Mouse (Mus musculus) MEL (cell line): ENCODE data around the gene Skor1. TPM values are rescaled to one million over a fixed set of nuclear protein-coding genes. Genes with fewer than 3 reads are reported as not detected.

Experiments
- DNase-seq: peaks from one replicate; pipeline ENCODE4 v3.0.0; 2011; ENCODE audit warnings: low read depth, low spot score
- H3K27ac ChIP-seq: 2 replicates; pipeline ENCODE4 v1.5.1; 2012; ENCODE audit warnings: low read depth, mild to moderate bottlenecking, control low read depth, low read length, moderate library complexity; ENCODE audit not compliant: control insufficient read depth
- H3K27me3 ChIP-seq, 2 experiments: fragments of 150-350 bp in 1 of 2; sonication (generic) in 1 of 2; 2 replicates each; pipeline ENCODE4 v1.6.1; 2012; ENCODE audit warnings: low read length in 2 of 2, mild to moderate bottlenecking in 2 of 2, improper control_type of control experiment in 1 of 2, moderate library complexity in 1 of 2; ENCODE audit not compliant: insufficient read depth in 2 of 2, control insufficient read depth in 1 of 2
- H3K36me3 ChIP-seq, 2 experiments: 2 replicates each; pipeline ENCODE4 v1.6.1; 2012 to 2014; ENCODE audit warnings: low read length in 2 of 2, improper control_type of control experiment in 1 of 2, inconsistent platforms in 1 of 2, mild to moderate bottlenecking in 1 of 2; ENCODE audit not compliant: insufficient read depth in 2 of 2, control insufficient read depth in 1 of 2
- H3K4me1 ChIP-seq, 2 experiments: fragments of 150-350 bp in 1 of 2; sonication (generic) in 1 of 2; 2 replicates each; pipeline ENCODE4 v1.6.1; 2012; ENCODE audit warnings: low read length in 2 of 2, improper control_type of control experiment in 1 of 2, mild to moderate bottlenecking in 1 of 2; ENCODE audit not compliant: insufficient read depth in 2 of 2, control insufficient read depth in 1 of 2
- H3K4me3 ChIP-seq, 2 experiments: fragments of 150-350 bp in 1 of 2; sonication (generic) in 1 of 2; 2 replicates each; pipeline ENCODE4 v1.5.1; 2012; ENCODE audit warnings: low read depth in 2 of 2, low read length in 2 of 2, mild to moderate bottlenecking in 2 of 2, moderate library complexity in 2 of 2, control low read depth in 1 of 2, improper control_type of control experiment in 1 of 2; ENCODE audit not compliant: control insufficient read depth in 1 of 2, insufficient read depth in 1 of 2
- H3K79me2 ChIP-seq: 2 replicates; pipeline ENCODE4 v1.6.1; 2012; ENCODE audit warnings: mild to moderate bottlenecking, low read length, moderate library complexity; ENCODE audit not compliant: control insufficient read depth, poor library complexity, insufficient read depth
- H3K9ac ChIP-seq: 2 replicates; pipeline ENCODE4 v1.6.1; 2012; ENCODE audit warnings: low read depth, mild to moderate bottlenecking, control low read depth, low read length, moderate library complexity; ENCODE audit not compliant: control insufficient read depth, poor library complexity, severe bottlenecking
- H3K9me3 ChIP-seq: fragments of 150-350 bp; sonication (generic); replicated peaks from 2 replicates; pipeline ENCODE4 v1.6.1; 2012; ENCODE audit warnings: mild to moderate bottlenecking, low read length, improper control_type of control experiment, moderate library complexity; ENCODE audit not compliant: insufficient read depth
- ELF1 ChIP-seq: IDR thresholded peaks from 2 replicates; pipeline ENCODE4 v1.6.1; 2014; ENCODE audit warnings: low read depth, mild to moderate bottlenecking, inconsistent platforms, low read length, improper control_type of control experiment, moderate library complexity
- EP300 ChIP-seq, 2 experiments: IDR thresholded peaks; 2 replicates each; pipeline ENCODE4 v1.6.1; 2011; ENCODE audit warnings: improper control_type of control experiment in 2 of 2, low read length in 2 of 2, low read depth in 1 of 2, mild to moderate bottlenecking in 1 of 2
- ETS1 ChIP-seq: IDR thresholded peaks from 2 replicates; pipeline ENCODE4 v1.6.1; 2012; ENCODE audit warnings: low read depth, mild to moderate bottlenecking, inconsistent platforms, low read length, improper control_type of control experiment, moderate library complexity
- GABPA ChIP-seq: IDR thresholded peaks from 2 replicates; pipeline ENCODE4 v1.6.1; 2012; ENCODE audit warnings: low read depth, mild to moderate bottlenecking, inconsistent platforms, low read length, improper control_type of control experiment, moderate library complexity
- GATA1 ChIP-seq: IDR thresholded peaks from 2 replicates; pipeline ENCODE4 v1.6.1; 2011; ENCODE audit warnings: low read depth, low read length, improper control_type of control experiment
- HCFC1 ChIP-seq: IDR thresholded peaks from 2 replicates; pipeline ENCODE4 v1.6.1; 2012; ENCODE audit warnings: low read depth, mild to moderate bottlenecking, inconsistent platforms, low read length, improper control_type of control experiment, moderate library complexity
- JUND ChIP-seq: IDR thresholded peaks from 2 replicates; pipeline ENCODE4 v1.6.1; 2011; ENCODE audit warnings: low read depth, mild to moderate bottlenecking, improper control_type of control experiment, low read length
- MAFK ChIP-seq: IDR thresholded peaks from 2 replicates; pipeline ENCODE4 v1.6.1; 2011; ENCODE audit warnings: low read depth, mild to moderate bottlenecking, low read length, improper control_type of control experiment, borderline replicate concordance
- MAZ ChIP-seq: IDR thresholded peaks from 2 replicates; pipeline ENCODE4 v1.6.1; 2012; ENCODE audit warnings: low read depth, mild to moderate bottlenecking, inconsistent platforms, low read length, improper control_type of control experiment
- MEF2A ChIP-seq: IDR thresholded peaks from 2 replicates; pipeline ENCODE4 v1.6.1; 2014; ENCODE audit warnings: low read depth, mild to moderate bottlenecking, inconsistent platforms, low read length, improper control_type of control experiment; ENCODE audit not compliant: poor library complexity, insufficient replicate concordance, severe bottlenecking; ENCODE audit errors: extremely low read depth
- MXI1 ChIP-seq: IDR thresholded peaks from 2 replicates; pipeline ENCODE4 v1.6.1; 2011; ENCODE audit warnings: mild to moderate bottlenecking, low read depth, low read length, improper control_type of control experiment
- MYC ChIP-seq: IDR thresholded peaks from 2 replicates; pipeline ENCODE4 v1.6.1; 2011; ENCODE audit warnings: low read depth, mild to moderate bottlenecking, low read length, improper control_type of control experiment, moderate library complexity
- NRF1 ChIP-seq: IDR thresholded peaks from 2 replicates; pipeline ENCODE4 v1.6.1; 2014; ENCODE audit warnings: low read depth, mild to moderate bottlenecking, inconsistent platforms, low read length, improper control_type of control experiment, moderate library complexity; ENCODE audit not compliant: poor library complexity, insufficient read depth, severe bottlenecking
- POLR2A ChIP-seq, 2 experiments: IDR thresholded peaks; 2 replicates each; pipeline ENCODE4 v1.6.1; 2011 to 2012; ENCODE audit warnings: low read length in 2 of 2, mild to moderate bottlenecking in 2 of 2, control low read depth in 1 of 2, improper control_type of control experiment in 1 of 2, low read depth in 1 of 2, moderate library complexity in 1 of 2; ENCODE audit not compliant: control insufficient read depth in 1 of 2, insufficient read depth in 1 of 2, poor library complexity in 1 of 2
- POLR2AphosphoS2 ChIP-seq: IDR thresholded peaks from 2 replicates; pipeline ENCODE4 v1.6.1; 2011; ENCODE audit warnings: low read length, improper control_type of control experiment
- POLR2AphosphoS5 ChIP-seq: IDR thresholded peaks from 2 replicates; pipeline ENCODE4 v1.6.1; 2012; ENCODE audit warnings: low read depth, borderline replicate concordance, mild to moderate bottlenecking, inconsistent platforms, low read length, moderate library complexity, mixed read lengths
- RAD21 ChIP-seq: IDR thresholded peaks from 2 replicates; pipeline ENCODE4 v1.6.1; 2011; ENCODE audit warnings: mild to moderate bottlenecking, low read depth, low read length, improper control_type of control experiment
- RCOR1 ChIP-seq: IDR thresholded peaks from 2 replicates; pipeline ENCODE4 v1.6.1; 2012; ENCODE audit warnings: low read depth, mild to moderate bottlenecking, inconsistent platforms, low read length, improper control_type of control experiment
- SIN3A ChIP-seq: IDR thresholded peaks from 2 replicates; pipeline ENCODE4 v1.6.1; 2012; ENCODE audit warnings: low read length, improper control_type of control experiment, inconsistent platforms
- TBP ChIP-seq: IDR thresholded peaks from 2 replicates; pipeline ENCODE4 v1.8.0; 2011; ENCODE audit warnings: low read depth, low read length, improper control_type of control experiment
- TCF12 ChIP-seq: IDR thresholded peaks from 2 replicates; pipeline ENCODE4 v1.6.1; 2014; ENCODE audit warnings: low read depth, mild to moderate bottlenecking, inconsistent platforms, low read length, improper control_type of control experiment, moderate library complexity
- UBTF ChIP-seq: IDR thresholded peaks from 2 replicates; pipeline ENCODE4 v1.6.1; 2012; ENCODE audit warnings: low read depth, mild to moderate bottlenecking, inconsistent platforms, low read length, improper control_type of control experiment, moderate library complexity, borderline replicate concordance; ENCODE audit not compliant: insufficient read depth
- USF1 ChIP-seq: IDR thresholded peaks from 2 replicates; pipeline ENCODE4 v1.6.1; 2014; ENCODE audit warnings: low read depth, mild to moderate bottlenecking, inconsistent platforms, low read length, improper control_type of control experiment, moderate library complexity
- USF2 ChIP-seq, 2 experiments: IDR thresholded peaks; 2 replicates each; pipeline ENCODE4 v1.6.1; 2011 to 2012; ENCODE audit warnings: improper control_type of control experiment in 2 of 2, low read length in 2 of 2, borderline replicate concordance in 1 of 2, inconsistent platforms in 1 of 2, low read depth in 1 of 2, mild to moderate bottlenecking in 1 of 2; ENCODE audit not compliant: insufficient read depth in 1 of 2
- ZC3H11A ChIP-seq: IDR thresholded peaks from 2 replicates; pipeline ENCODE4 v1.6.1; 2012; ENCODE audit warnings: low read depth, mild to moderate bottlenecking, inconsistent platforms, low read length, improper control_type of control experiment
- ZMIZ1 ChIP-seq: IDR thresholded peaks from 2 replicates; pipeline ENCODE4 v1.6.1; 2012; ENCODE audit warnings: low read depth, mild to moderate bottlenecking, inconsistent platforms, low read length, improper control_type of control experiment, moderate library complexity
- ZNF384 ChIP-seq: IDR thresholded peaks from 2 replicates; pipeline ENCODE4 v1.6.1; 2012; ENCODE audit warnings: low read depth, mild to moderate bottlenecking, inconsistent platforms, low read length, improper control_type of control experiment
- polyA plus RNA-seq, 2 experiments: library from polyadenylated mRNA; stranded (reverse) in 1 of 2; unstranded in 1 of 2; fragments of >175 nt in 1 of 2; fragments of >200 nt in 1 of 2; gene quantifications; 2 replicates each; pipeline versions ENCODE4 v1.2.1 to v1.2.4; 2012; ENCODE audit warnings: low replicate concordance in 2 of 2, low read depth in 1 of 2; ENCODE audit not compliant: insufficient read length in 2 of 2, insufficient read depth in 1 of 2, missing spikeins in 1 of 2
- total RNA-seq: library from RNA; depleted of rRNA; stranded (reverse); fragments of 300-350 nt; gene quantifications from 2 replicates; pipeline ENCODE4 v1.2.3, GENCODE M21; 2012

Skor1 gene
- total and polyA plus RNA-seq, 3 experiments = 0.06 TPM; not detected in 2

DNA sequence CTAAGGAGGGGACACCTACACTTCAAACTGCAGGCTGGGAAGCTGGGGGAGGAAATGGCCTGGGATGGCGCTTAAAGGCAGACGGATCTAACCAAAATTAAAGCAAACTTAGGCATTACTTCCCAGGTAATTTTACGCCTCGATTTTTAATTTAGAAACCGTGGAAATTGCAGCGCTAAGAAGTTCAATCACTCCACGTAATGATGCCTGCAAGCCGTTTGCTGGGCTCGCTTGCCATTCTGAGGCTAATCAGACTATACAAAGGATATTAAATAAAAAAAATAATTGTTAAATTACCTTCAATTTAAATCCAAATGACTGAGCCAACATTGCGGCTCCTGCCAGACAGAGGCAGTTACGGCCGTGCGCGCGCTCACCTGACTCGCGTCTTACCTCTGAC, 9.1 kb downstream of the Skor1 start (continued):
- no peak for TF ChIP-seq ETS1

DNA sequence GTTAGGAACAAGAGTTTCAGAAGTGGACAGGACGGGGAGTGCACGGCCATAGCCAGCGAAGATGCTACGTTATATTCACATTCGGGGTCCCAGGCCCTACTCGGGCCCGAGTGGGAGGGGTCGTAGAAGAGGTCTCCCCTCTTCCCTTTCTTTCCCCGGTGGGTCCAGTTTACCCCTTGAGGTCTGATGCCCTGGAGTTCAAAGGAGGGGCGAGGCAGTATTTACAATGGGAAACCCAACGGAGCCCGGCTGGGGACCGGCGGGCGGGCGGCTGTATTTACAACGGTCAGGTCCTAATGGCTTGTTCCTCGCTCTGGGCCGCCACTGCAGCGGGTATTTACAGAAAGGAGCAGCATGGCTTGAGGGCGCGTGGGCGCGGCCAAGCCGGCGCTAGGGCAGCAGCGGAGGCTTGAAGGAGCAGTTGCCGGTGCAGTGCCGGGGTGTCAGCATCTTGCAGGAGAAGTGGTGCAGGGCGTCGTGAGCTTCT, 10.2 kb downstream of the Skor1 start:
- no peaks in the 10 kb centered on the region for H3K79me2 ChIP-seq
- peaks cover 0 to 10% of the 10 kb centered on the region in 2 experiments; a peak in 1 of 4 replicates for H3K4me1 ChIP-seq
- no peaks in the 10 kb centered on the region; a peak in 1 of 4 replicates for H3K27me3 ChIP-seq
- H3K9ac ChIP-seq = no peak overlapping the region
- H3K27ac ChIP-seq = no peak overlapping the region
- no peaks in the 10 kb centered on the region for H3K9me3 ChIP-seq
- TF ChIP-seq ZC3H11A = no peak
- TF ChIP-seq RAD21 = no peak
- TF ChIP-seq GABPA = no peak
- no peak for TF ChIP-seq RCOR1
- no peak for TF ChIP-seq MAZ
- no peak for TF ChIP-seq MAFK
- TF ChIP-seq NRF1 = no peak
- TF ChIP-seq USF1 = no peak
- no peak for TF ChIP-seq MXI1
- no peak for TF ChIP-seq SIN3A
- TF ChIP-seq TCF12 = no peak
- TF ChIP-seq UBTF = no peak
- TF ChIP-seq ZMIZ1 = no peak
- TF ChIP-seq ETS1 = no peak
- TF ChIP-seq POLR2AphosphoS5 = no peak
- TF ChIP-seq MEF2A = no peak
- TF ChIP-seq ELF1 = no peak
- TF ChIP-seq EP300 (IDR thresholded peaks at IDR 0.05; ENCODE audit: low read depth in 1 of 2, low read length in 2 of 2) = no peak
- TF ChIP-seq, all 39 proteins: peak for 0
- Histone ChIP-seq H3K4me3 (no peak overlapping the region), H3K36me3 (no peaks in the 10 kb centered on the region)
- no peak for DNase-seq

DNA sequence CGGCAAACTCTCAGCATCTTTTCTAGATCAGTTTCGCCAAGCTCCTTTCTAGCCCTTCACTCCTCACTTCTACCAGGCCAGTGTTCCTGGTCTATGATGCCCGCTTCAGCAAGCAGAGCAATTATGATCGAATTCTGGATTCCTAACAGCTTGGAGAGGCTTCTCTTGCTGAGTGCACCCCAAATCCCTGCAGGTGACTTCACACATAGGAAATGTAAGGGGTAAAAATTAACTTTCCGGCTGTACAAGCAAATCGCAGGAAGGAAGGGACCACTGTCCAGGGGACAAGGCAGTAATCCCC, 11.2 kb downstream of the Skor1 start:
- no peak overlapping the region for H3K4me3 ChIP-seq
- DNase-seq = no peak
- no peaks in the 10 kb centered on the region for H3K9me3 ChIP-seq
- H3K9ac ChIP-seq = no peak overlapping the region
- H3K4me1 ChIP-seq = peaks cover 0 to 10% of the 10 kb centered on the region in 2 experiments; a peak in 1 of 4 replicates
- H3K79me2 ChIP-seq = no peaks in the 10 kb centered on the region; the same call in 1 of the 2 replicates
- H3K27me3 ChIP-seq = no peaks in the 10 kb centered on the region; a peak in 1 of 4 replicates
- TF ChIP-seq USF2 (IDR thresholded peaks at IDR 0.05; ENCODE audit: borderline replicate concordance in 1 of 2, insufficient read depth in 1 of 2, low read depth in 1 of 2, low read length in 2 of 2) (no peak), MAZ (no peak), POLR2AphosphoS5 (no peak), JUND (no peak), ZC3H11A (no peak), GATA1 (no peak), RCOR1 (no peak), TBP (no peak), MYC (no peak), HCFC1 (no peak), ZNF384 (no peak), UBTF (no peak), GABPA (no peak), POLR2AphosphoS2 (no peak), ETS1 (no peak), RAD21 (no peak), POLR2A (IDR thresholded peaks at IDR 0.05; ENCODE audit: control insufficient read depth in 1 of 2, insufficient read depth in 1 of 2, low read depth in 1 of 2, low read length in 2 of 2, poor library complexity in 1 of 2) (no peak), SIN3A (no peak)
- no peaks in the 10 kb centered on the region for H3K36me3 ChIP-seq
- no peak overlapping the region for H3K27ac ChIP-seq
